Mouse (Mus musculus) layer of hippocampus, adult 11-12 months (tissue): ENCODE data around the gene Grm7.
A peak's percentile ranks its signal among the peaks of the same experiment; 100 is the strongest.

ENCODE experiments used
- DNase-seq: peaks from one replicate; pipeline ENCODE4 v3.0.0; 2022; ENCODE audit warnings: low spot score

Grm7 gene

GRCm38 (mm10) chr6:110982013-110982412 is 336.6 kb downstream of the Grm7 start:
- peak; percentile 15 for DNase-seq

GRCm38 (mm10) chr6:111039099-111039498 is 393.7 kb downstream of the Grm7 start:
- no peak for DNase-seq

GRCm38 (mm10) chr6:111045896-111046295 is 400.5 kb downstream of the Grm7 start:
- DNase-seq: no peak

GRCm38 (mm10) chr6:111049247-111049646 is 403.9 kb downstream of the Grm7 start:
- DNase-seq: no peak

- DNase-seq: peak; percentile 44
Observed at GRCm38 (mm10) chr6:111054001-111054975, 408.9 kb downstream of the Grm7 start.

GRCm38 (mm10) chr6:111057798-111058197 is 412.4 kb downstream of the Grm7 start:
- DNase-seq: no peak

GRCm38 (mm10) chr6:111060004-111060403 is 414.6 kb downstream of the Grm7 start:
- no peak for DNase-seq

GRCm38 (mm10) chr6:111084569-111084968 is 439.2 kb downstream of the Grm7 start:
- DNase-seq: no peak

- no peak for DNase-seq
Observed at GRCm38 (mm10) chr6:111094818-111095217, 449.4 kb downstream of the Grm7 start.

- no peak for DNase-seq
Observed at GRCm38 (mm10) chr6:111105485-111105884, 460.1 kb downstream of the Grm7 start.

GRCm38 (mm10) chr6:111161037-111161436 is 515.7 kb downstream of the Grm7 start:
- DNase-seq: no peak

- DNase-seq: no peak
Observed at GRCm38 (mm10) chr6:111195333-111195732, 550.0 kb downstream of the Grm7 start.

- no peak for DNase-seq
Observed at GRCm38 (mm10) chr6:111221083-111221729, 575.8 kb downstream of the Grm7 start.

GRCm38 (mm10) chr6:111255215-111255614 is 609.8 kb downstream of the Grm7 start:
- no peak for DNase-seq

- no peak for DNase-seq
Observed at GRCm38 (mm10) chr6:111256939-111257338, 611.6 kb downstream of the Grm7 start.

- DNase-seq: no peak
Observed at GRCm38 (mm10) chr6:111258256-111258655, 612.9 kb downstream of the Grm7 start.

- DNase-seq: no peak
Observed at GRCm38 (mm10) chr6:111261181-111261580, 615.8 kb downstream of the Grm7 start.

- DNase-seq: no peak
Observed at GRCm38 (mm10) chr6:111276657-111277056, 631.3 kb downstream of the Grm7 start.

GRCm38 (mm10) chr6:111278516-111278915 is 633.1 kb downstream of the Grm7 start:
- DNase-seq: no peak

GRCm38 (mm10) chr6:111293505-111294001 is 648.2 kb downstream of the Grm7 start:
- no peak for DNase-seq

GRCm38 (mm10) chr6:111303912-111304555 is 658.7 kb downstream of the Grm7 start:
- DNase-seq: no peak

GRCm38 (mm10) chr6:111361681-111362080 is 716.3 kb downstream of the Grm7 start:
- DNase-seq: no peak
